Mouse (Mus musculus) lung, adult 2 months (tissue): ENCODE results near the gene Ascc1. TPM values are rescaled to one million over a fixed set of nuclear protein-coding genes. Genes with fewer than 3 reads are reported as not detected.
"Not testable (repeated sequence)": the region's sequence is repeated elsewhere in the genome, so short reads cannot be mapped to it uniquely, and the experiment has no call there.

ENCODE experiments used
- DNase-seq: peaks from one replicate; pipeline ENCODE4 v3.0.0; 2022
- H3K4me1 ChIP-seq: fragments of 200-500 bp; 2 replicates; pipeline ENCODE4 v1.6.1; 2011; ENCODE audit warnings: low read length; ENCODE audit not compliant: control insufficient read depth, insufficient read depth
- H3K4me3 ChIP-seq: fragments of 200-500 bp; replicated peaks from 2 replicates; pipeline ENCODE3; 2011; ENCODE audit warnings: low read depth, mild to moderate bottlenecking, control low read depth, low read length; ENCODE audit errors: extremely low read depth
- CTCF ChIP-seq: fragments of 200-500 bp; IDR thresholded peaks from 2 replicates; pipeline ENCODE4 v1.5.1; 2011; ENCODE audit warnings: mild to moderate bottlenecking, low read length, control low read depth; ENCODE audit not compliant: insufficient read depth
- POLR2A ChIP-seq: fragments of 200-500 bp; IDR thresholded peaks from 2 replicates; pipeline ENCODE4 v1.6.1; 2011; ENCODE audit warnings: low read depth, mild to moderate bottlenecking, control low read depth, low read length, borderline replicate concordance; ENCODE audit errors: extremely low read depth
- WGBS: fragments of 180-500 bp; shearing (Covaris S2); methylation state at CpG from one replicate; pipeline ENCODE4 v1.1.7; 2018; 5-methylcytosine and 5-hydroxymethylcytosine counted together
- polyA plus RNA-seq: library from polyadenylated mRNA; depleted of rRNA; stranded (reverse); fragments of >200 nt; gene quantifications from 2 replicates; pipeline ENCODE4 v1.2.3, GENCODE M21; 2012

The Ascc1 gene
- polyA plus RNA-seq, 1 experiment, result 29.5 TPM

DNA sequence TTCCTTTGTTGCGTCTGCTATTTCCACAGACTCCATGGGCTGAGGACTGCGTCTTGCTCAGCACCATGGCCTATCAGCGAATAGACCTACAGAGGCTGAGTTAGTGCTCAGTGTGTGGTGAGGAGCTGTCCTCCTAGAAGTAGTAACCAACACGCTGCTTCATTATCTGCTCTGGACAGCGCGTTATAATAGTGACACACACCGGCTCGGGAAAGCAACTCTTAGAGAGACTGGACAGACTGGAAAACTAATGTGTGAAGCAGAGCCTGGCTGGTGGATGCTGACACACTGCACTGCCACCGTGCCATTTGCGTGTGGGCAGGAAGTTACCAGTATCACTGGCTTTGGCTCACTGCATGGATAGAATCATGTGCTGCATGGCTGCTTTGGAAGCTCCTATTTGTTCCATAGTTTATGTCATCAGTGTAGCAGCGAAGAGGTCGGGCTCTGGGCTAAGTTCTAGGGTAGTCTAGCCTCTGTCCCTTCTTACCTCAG lies 20.2 kb upstream of the Ascc1 start:
- peaks cover 29% of the 10 kb centered on the region for H3K4me1 ChIP-seq
- TF ChIP-seq POLR2A, result no peak
- no peak for TF ChIP-seq CTCF
- no peak for DNase-seq
- 82% methylated on average over 12 of the region's 12 CpGs for WGBS
- no peak overlapping the region for H3K4me3 ChIP-seq

- H3K4me1 ChIP-seq, result no peaks in the 10 kb centered on the region; the same call in 1 of the 2 replicates
- H3K4me3 ChIP-seq, result no peak overlapping the region
- TF ChIP-seq CTCF (no peak), POLR2A (no peak)
- no peak for DNase-seq
- WGBS, result 55% methylated on average over 4 of the region's 4 CpGs
These were observed 14.6 kb upstream of the Ascc1 start for GRCm38 (mm10) chr10:59988036-59988435.

- DNase-seq, result no peak
- 93% methylated on average over 9 of the region's 9 CpGs for WGBS
- no peak overlapping the region for H3K4me3 ChIP-seq
- TF ChIP-seq POLR2A, result no peak
- no peak for TF ChIP-seq CTCF
- no peaks in the 10 kb centered on the region; the same call in 1 of the 2 replicates for H3K4me1 ChIP-seq
These were observed 12.2 kb upstream of the Ascc1 start for GRCm38 (mm10) chr10:59990393-59990792.

- no peak overlapping the region for H3K4me3 ChIP-seq
- DNase-seq, result no peak
- TF ChIP-seq CTCF, result no peak
- no peaks in the 10 kb centered on the region; the same call in 1 of the 2 replicates for H3K4me1 ChIP-seq
- WGBS, result 75% methylated on average over 9 of the region's 9 CpGs
These were observed 11.2 kb upstream of the Ascc1 start for GRCm38 (mm10) chr10:59991262-59991880.

DNA sequence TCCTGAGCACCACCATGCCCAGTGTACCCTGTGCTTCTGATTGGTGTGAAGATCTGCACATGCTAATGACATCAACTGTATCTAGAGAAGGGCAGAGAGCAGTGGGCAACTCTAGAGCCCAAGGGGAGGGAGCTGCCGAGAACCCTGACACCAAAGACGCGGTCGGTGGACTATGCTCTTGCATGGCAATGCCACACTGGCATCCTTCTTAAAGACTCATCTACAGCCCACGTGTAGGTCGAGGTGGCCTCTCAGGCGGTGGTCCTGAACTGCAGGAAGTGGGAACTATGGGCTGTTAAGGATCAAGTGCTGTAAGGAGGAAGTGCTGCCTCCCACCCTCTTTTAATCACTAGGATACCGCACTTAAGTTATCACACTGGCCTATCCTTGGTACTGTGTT lies 10.6 kb upstream of the Ascc1 start:
- H3K4me1 ChIP-seq, result no peaks in the 10 kb centered on the region; the same call in 1 of the 2 replicates
- no peak for TF ChIP-seq CTCF
- no peak for TF ChIP-seq POLR2A
- no peak overlapping the region for H3K4me3 ChIP-seq
- WGBS, result 85% methylated on average over 8 of the region's 8 CpGs
- DNase-seq, result no peak

DNA sequence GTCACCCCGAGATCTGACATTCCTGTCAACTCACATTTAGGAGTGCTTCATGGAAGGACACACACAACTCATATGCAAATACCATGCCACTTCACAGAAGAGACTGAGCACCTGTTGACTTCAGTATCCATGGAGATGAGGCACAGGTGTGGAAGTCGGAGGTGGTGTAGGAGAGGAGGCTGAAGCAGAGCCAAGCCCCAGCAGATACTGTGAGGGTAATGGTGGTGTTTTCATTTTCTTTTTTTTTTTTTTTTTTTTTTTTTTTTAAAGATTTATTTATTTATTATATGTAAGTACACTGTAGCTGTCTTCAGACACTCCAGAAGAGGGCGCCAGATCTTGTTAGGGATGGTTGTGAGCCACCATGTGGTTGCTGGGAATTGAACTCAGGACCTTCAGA lies 8.8 kb upstream of the Ascc1 start:
- not testable (repeated sequence) for H3K4me3 ChIP-seq, H3K4me1 ChIP-seq, DNase-seq
- WGBS, result 81% methylated on average over 2 of the region's 3 CpGs

GRCm38 (mm10) chr10:59995889-59996288 lies 6.7 kb upstream of the Ascc1 start:
- Histone ChIP-seq H3K4me1 (peaks cover 2% of the 10 kb centered on the region), H3K4me3 (no peak overlapping the region)
- WGBS, result 92% methylated on average over 6 of the region's 6 CpGs
- TF ChIP-seq CTCF, result no peak
- no peak for TF ChIP-seq POLR2A
- DNase-seq, result no peak

DNA sequence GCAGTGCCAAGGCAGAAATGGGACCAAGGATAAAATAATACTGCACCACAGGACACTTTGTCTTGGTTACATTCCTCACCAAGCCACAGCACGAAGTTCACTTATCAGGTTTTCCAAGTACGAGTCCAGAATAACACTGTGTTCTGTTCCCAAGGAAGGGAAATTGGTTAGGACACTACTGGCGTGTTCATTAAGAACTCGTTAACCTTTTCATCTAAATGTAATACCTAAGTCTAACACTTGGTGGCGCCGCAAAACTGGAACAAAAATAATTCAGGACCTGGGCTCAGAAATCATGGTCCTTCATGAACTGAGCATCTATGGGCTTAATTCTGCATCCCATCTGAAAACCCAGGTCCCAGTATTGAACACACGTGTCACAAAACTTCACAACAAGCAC lies 5.0 kb upstream of the Ascc1 start:
- H3K4me1 ChIP-seq, result peaks cover 5% of the 10 kb centered on the region
- TF ChIP-seq CTCF, result no peak
- TF ChIP-seq POLR2A, result no peak
- no peak overlapping the region for H3K4me3 ChIP-seq
- DNase-seq, result peak; percentile 36
- 12% methylated on average over 7 of the region's 7 CpGs for WGBS

DNA sequence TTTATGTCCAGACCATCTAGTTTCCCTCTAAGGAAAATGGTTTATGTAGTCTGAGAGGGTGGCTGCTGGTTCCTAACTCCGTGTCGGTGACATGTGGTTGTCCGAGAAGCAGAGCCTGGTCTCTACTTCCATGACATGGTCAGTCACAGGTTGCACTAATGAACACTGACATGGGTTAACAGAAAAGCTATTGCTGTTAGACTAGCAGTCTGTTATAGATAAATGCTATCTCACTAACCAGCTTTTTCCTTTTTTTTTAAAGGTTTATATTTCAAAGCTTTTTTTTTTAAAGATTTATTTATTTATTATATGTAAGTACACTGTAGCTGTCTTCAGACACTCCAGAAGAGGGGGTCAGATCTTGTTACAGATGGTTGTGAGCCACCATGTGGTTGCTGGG lies 3.5 kb upstream of the Ascc1 start:
- no peak for TF ChIP-seq CTCF
- no peak for TF ChIP-seq POLR2A
- no peak for DNase-seq
- Histone ChIP-seq H3K4me1 (peaks cover 5% of the 10 kb centered on the region), H3K4me3 (no peak overlapping the region)
- 85% methylated on average over 3 of the region's 3 CpGs for WGBS

DNA sequence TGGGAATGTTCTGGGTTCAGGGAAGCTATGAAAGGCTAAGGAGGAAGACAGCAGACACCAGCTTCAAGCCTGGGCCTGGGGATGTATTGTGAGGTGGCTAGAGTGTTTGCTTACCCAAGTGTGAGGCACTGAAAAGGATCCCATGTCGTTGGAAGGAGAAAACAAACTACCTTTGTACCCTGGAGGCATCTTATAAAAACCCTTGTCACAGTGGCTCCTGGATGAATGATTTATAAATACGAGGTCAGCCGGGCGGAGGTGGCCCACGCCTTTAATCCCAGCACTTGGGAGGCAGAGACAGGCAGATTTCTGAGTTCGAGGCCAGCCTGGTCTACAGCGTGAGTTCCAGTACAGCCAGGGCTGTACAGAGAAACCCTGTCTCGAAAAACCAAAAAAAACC lies 942 bp upstream of the Ascc1 start:
- 78% methylated on average over 8 of the region's 8 CpGs for WGBS
- H3K4me1 ChIP-seq, H3K4me3 ChIP-seq, DNase-seq: not testable (repeated sequence)
